Mouse (Mus musculus) ES-E14 (cell line): ENCODE results near the gene Pip5kl1. TPM values are rescaled to one million over a fixed set of nuclear protein-coding genes. Genes with fewer than 3 reads are reported as not detected.

Source experiments
- DNase-seq: peaks from one replicate; pipeline ENCODE4 v3.0.0-alpha.2; 2013; ENCODE audit warnings: low read depth, low spot score
- H3K27ac ChIP-seq: 2 replicates; pipeline ENCODE4 v1.5.1; 2012; ENCODE audit warnings: low read depth, mild to moderate bottlenecking, low read length, moderate library complexity, mixed read lengths; ENCODE audit not compliant: poor library complexity, insufficient read depth, severe bottlenecking
- H3K36me3 ChIP-seq: 2 replicates; pipeline ENCODE4 v1.6.1; 2012; ENCODE audit warnings: mild to moderate bottlenecking, low read length, moderate library complexity, mixed read lengths; ENCODE audit not compliant: control insufficient read depth, poor library complexity, insufficient read depth, severe bottlenecking
- H3K4me1 ChIP-seq, 2 experiments: fragments of 150-350 bp in 1 of 2; sonication (generic) in 1 of 2; 2 replicates each; pipeline ENCODE4 v1.6.1; 2012; ENCODE audit warnings: low read length in 2 of 2, mild to moderate bottlenecking in 1 of 2, mixed read lengths in 1 of 2; ENCODE audit not compliant: control insufficient read depth in 2 of 2, insufficient read depth in 2 of 2, poor library complexity in 1 of 2
- H3K4me3 ChIP-seq, 2 experiments: fragments of 150-350 bp in 1 of 2; sonication (generic) in 1 of 2; 2 replicates each; pipeline ENCODE4 v1.5.1; 2012; ENCODE audit warnings: low read length in 2 of 2, low read depth in 1 of 2, mild to moderate bottlenecking in 1 of 2, mixed read lengths in 1 of 2; ENCODE audit not compliant: insufficient read depth in 1 of 2, poor library complexity in 1 of 2, severe bottlenecking in 1 of 2
- H3K9ac ChIP-seq: 2 replicates; pipeline ENCODE4 v1.6.1; 2012; ENCODE audit warnings: low read depth, mild to moderate bottlenecking, low read length, mixed read lengths; ENCODE audit not compliant: poor library complexity, insufficient read depth, severe bottlenecking
- H3K9me3 ChIP-seq: fragments of 150-350 bp; sonication (generic); 2 replicates; pipeline ENCODE4 v1.6.1; 2012; ENCODE audit warnings: low read depth, mild to moderate bottlenecking, low read length; ENCODE audit not compliant: control insufficient read depth, insufficient read depth
- CHD2 ChIP-seq: IDR thresholded peaks from 2 replicates; pipeline ENCODE4 v1.6.1; 2014; ENCODE audit warnings: mild to moderate bottlenecking, low read depth, low read length, inconsistent platforms
- HCFC1 ChIP-seq: IDR thresholded peaks from 2 replicates; pipeline ENCODE4 v1.6.1; 2012; ENCODE audit warnings: low read length, inconsistent platforms, borderline replicate concordance; ENCODE audit not compliant: insufficient read depth
- MAFK ChIP-seq: IDR thresholded peaks from 2 replicates; pipeline ENCODE4 v1.6.1; 2014; ENCODE audit warnings: mild to moderate bottlenecking, low read depth, low read length, inconsistent platforms; ENCODE audit not compliant: insufficient read depth
- ZC3H11A ChIP-seq: IDR thresholded peaks from 2 replicates; pipeline ENCODE4 v1.6.1; 2012; ENCODE audit warnings: low read depth, mild to moderate bottlenecking, inconsistent platforms, low read length, borderline replicate concordance
- ZNF384 ChIP-seq: IDR thresholded peaks from 2 replicates; pipeline ENCODE4 v1.6.1; 2012; ENCODE audit warnings: low read depth, low read length, inconsistent platforms
- in situ Hi-C, 2 experiments: fragments of 600-800 bp; cut with MboI; formaldehyde crosslinking; loops; one replicate each; pipeline ENCODE4 v1.15.1; 2025; ENCODE audit warnings: low sequenced_read_pairs in 2 of 2, inconsistent platforms in 1 of 2; ENCODE audit not compliant: unreplicated experiment in 2 of 2
- total RNA-seq: library from RNA; depleted of rRNA; stranded (reverse); fragments of 300-350 nt; gene quantifications from 2 replicates; pipeline ENCODE4 v1.2.3, GENCODE M21; 2012

Gene Pip5kl1
- total RNA-seq, 1 experiment: 3.5 TPM

DNA sequence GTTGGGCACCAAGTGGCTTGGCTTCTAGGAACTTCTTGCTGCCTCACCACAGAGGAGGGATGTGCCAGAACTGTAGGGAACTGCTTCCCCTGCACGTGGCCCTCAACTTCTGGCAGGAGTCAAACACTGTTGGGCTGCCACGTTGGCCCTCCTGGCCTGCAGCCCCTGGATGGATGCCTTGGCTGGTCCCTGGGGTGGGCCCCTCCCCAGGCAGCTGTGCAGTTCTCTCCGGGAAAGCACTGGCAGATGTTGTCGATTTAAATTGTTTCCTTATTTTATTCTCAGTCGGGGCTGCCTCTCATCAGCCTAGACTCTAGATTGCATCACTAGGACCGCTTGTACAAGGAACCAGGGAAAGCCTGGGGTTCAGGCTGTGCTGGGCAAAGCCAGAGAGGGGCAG lies 24.8 kb upstream of the Pip5kl1 start:
- H3K9ac ChIP-seq: no peak overlapping the region
- no peaks in the 10 kb centered on the region for H3K9me3 ChIP-seq
- H3K4me1 ChIP-seq: no peaks in the 10 kb centered on the region
- H3K4me3 ChIP-seq: no peak overlapping the region
- no peak for DNase-seq
- no peaks in the 10 kb centered on the region for H3K36me3 ChIP-seq
- in situ Hi-C loops: no loop called here
- TF ChIP-seq ZNF384 (no peak), MAFK (no peak), CHD2 (no peak), HCFC1 (no peak), ZC3H11A (no peak)
- H3K27ac ChIP-seq: no peak overlapping the region

DNA sequence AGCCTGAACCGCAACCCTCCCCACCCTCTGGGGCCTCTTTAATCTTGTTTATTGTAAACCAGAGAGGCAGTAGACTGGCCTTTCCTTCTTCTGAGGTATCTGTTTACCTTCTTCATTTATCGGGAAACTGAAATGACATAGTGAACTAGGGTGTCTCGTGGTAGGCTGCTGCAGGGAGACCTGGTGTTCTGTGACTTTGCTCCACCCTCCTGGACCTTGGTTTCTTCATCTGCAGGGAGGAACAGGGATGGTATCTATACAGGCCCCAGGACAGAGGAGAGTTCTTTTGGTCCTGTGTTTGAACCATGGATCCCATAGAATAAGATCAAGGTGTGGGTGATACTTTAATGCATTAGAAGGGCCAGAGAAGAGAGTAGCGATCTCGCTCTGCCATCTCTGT lies 23.4 kb upstream of the Pip5kl1 start:
- H3K27ac ChIP-seq: no peak overlapping the region
- H3K9ac ChIP-seq: no peak overlapping the region
- TF ChIP-seq MAFK: no peak
- no peak for TF ChIP-seq ZNF384
- TF ChIP-seq HCFC1: no peak
- no peak for TF ChIP-seq ZC3H11A
- no peak for TF ChIP-seq CHD2
- in situ Hi-C loops: no loop called here
- no peaks in the 10 kb centered on the region for H3K36me3 ChIP-seq
- DNase-seq: no peak
- no peaks in the 10 kb centered on the region for H3K9me3 ChIP-seq
- H3K4me1 ChIP-seq: peaks cover 0 to 4% of the 10 kb centered on the region in 2 experiments; a peak in 1 of 4 replicates
- no peak overlapping the region for H3K4me3 ChIP-seq

DNA sequence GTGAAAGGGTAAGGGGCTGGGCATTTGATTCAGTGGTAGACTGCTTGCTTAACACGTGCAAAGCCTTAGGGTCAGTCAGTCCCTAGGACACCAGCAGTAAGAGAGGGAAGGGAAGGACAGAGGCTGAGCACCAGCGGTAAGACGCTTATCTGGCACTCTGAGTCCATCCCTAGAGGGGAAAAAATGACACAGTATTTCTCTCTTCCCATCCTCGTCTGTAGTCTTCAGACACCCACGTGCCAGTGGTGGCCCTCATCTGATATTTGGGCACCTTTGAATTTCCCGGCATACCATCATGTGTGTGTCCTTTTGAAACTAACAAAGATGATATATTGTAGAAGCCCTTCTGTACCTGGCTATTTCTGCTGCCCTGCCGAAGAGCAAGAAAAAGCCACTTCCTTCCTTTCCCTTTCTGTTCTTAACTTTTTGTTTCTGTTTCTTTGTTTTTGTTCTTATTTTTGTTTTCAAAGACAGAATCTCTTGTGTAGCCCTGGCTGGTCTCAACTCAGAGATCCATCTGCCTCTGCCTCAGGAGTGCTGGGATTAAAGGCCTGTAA lies 20.9 kb upstream of the Pip5kl1 start:
- TF ChIP-seq HCFC1 (no peak), ZNF384 (no peak), ZC3H11A (no peak), CHD2 (no peak), MAFK (no peak)
- no peak overlapping the region for H3K9ac ChIP-seq
- H3K27ac ChIP-seq: no peak overlapping the region
- no peak for DNase-seq
- H3K9me3 ChIP-seq: no peaks in the 10 kb centered on the region
- H3K4me1 ChIP-seq: peaks cover 6 to 15% of the 10 kb centered on the region in 2 experiments; a peak in 2 of 4 replicates
- in situ Hi-C loops: no loop called here
- H3K36me3 ChIP-seq: no peaks in the 10 kb centered on the region; the same call in 1 of the 2 replicates
- H3K4me3 ChIP-seq: no peak overlapping the region

DNA sequence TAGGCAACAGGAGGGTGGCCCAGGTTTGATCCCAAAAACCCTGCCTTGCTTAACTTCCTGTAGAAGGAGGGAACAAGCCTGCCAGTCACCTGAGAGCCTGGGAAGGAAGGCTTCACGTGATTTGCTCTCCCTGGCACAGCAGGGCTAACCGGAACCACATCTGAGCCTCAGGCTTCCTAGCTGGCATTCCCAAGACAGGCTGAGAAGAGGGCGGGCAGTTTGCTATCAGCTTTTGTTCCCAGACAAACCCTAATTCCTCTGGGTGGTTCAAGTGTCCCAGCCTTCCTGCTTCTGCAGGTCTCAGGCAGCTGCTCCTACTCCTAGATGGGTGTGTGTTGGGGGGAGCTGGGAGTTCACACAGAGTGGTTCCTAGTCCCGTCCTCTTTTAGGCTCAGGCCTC lies 19.1 kb upstream of the Pip5kl1 start:
- no peaks in the 10 kb centered on the region for H3K9me3 ChIP-seq
- peaks cover 11% of the 10 kb centered on the region; the same call in 1 of the 2 replicates for H3K36me3 ChIP-seq
- H3K4me1 ChIP-seq: peaks cover 6 to 17% of the 10 kb centered on the region in 2 experiments; a peak in 2 of 4 replicates
- no peak for DNase-seq
- H3K4me3 ChIP-seq: no peak overlapping the region
- TF ChIP-seq ZC3H11A (no peak), MAFK (no peak), CHD2 (no peak), ZNF384 (no peak), HCFC1 (no peak)
- in situ Hi-C loops: no loop called here
- no peak overlapping the region for H3K27ac ChIP-seq
- H3K9ac ChIP-seq: no peak overlapping the region

DNA sequence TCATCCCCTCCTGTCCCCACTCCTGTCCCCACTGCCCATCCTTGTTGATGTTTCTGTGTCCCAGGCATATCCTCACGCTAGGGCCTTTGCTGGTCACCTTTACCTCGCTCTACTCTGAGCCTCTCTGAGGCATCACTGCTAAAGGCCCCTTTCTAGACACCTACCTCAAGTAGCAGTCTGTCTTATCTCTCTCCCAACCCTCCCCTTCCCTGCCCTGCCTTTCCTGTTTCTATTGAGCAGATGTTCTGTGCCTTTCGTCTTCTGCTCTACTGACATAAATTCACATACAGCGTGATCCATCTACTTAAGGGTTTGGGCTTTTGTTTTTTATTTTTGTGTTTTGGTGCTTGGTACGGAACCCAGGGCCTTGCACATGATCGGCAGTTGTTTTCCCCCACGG lies 18.6 kb upstream of the Pip5kl1 start:
- Histone ChIP-seq H3K36me3 (peaks cover 11% of the 10 kb centered on the region; the same call in 1 of the 2 replicates), H3K4me1 (peaks cover 6 to 17% of the 10 kb centered on the region in 2 experiments; a peak in 2 of 4 replicates), H3K9me3 (no peaks in the 10 kb centered on the region), H3K9ac (no peak overlapping the region), H3K27ac (no peak overlapping the region; the same call in 1 of the 2 replicates), H3K4me3 (no peak overlapping the region)
- in situ Hi-C loops: no loop called here
- DNase-seq: no peak
- no peak for TF ChIP-seq HCFC1
- no peak for TF ChIP-seq ZC3H11A
- no peak for TF ChIP-seq ZNF384
- no peak for TF ChIP-seq CHD2
- TF ChIP-seq MAFK: no peak
